Mouse (Mus musculus): Measurements from ENCODE around the gene Gen1. TPM values are rescaled to one million over a fixed set of nuclear protein-coding genes. Genes with fewer than 3 reads are reported as not detected.

Gen1 gene
- total RNA-seq, 2 experiments from 2014 or later: 2.2 to 3.2 TPM

DNA sequence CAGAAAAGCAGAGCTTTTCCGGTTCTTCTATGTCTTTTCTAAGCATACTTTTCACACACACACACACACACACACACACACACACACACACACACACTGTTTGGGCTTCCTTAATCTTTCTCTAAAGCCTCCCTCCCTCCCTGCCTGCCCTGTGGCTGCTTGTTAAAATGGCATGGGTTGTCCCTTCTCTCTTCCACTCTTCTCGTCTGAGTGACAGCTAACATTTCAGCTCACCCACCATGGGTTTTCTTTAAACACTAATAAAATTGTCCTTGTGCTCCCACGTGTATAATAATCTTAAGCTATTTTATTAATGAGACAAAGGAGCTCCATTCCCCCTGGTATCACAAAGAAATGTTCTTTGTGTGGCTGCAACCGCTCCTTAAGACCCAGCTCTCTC is 67.6 kb downstream of the Gen1 start:
- TF ChIP-seq CTCF (IDR thresholded peaks at IDR 0.05): no peak
- Histone ChIP-seq H3K4me3 (no peak overlapping the region), H3K27ac (no peak overlapping the region)
- no peak for DNase-seq
- intact Hi-C loops (cut with DNase I): loop anchor here (5.0 kb wide), 1 partner anchor 139 kb away; no protein-coding TSS in a partner anchor

DNA sequence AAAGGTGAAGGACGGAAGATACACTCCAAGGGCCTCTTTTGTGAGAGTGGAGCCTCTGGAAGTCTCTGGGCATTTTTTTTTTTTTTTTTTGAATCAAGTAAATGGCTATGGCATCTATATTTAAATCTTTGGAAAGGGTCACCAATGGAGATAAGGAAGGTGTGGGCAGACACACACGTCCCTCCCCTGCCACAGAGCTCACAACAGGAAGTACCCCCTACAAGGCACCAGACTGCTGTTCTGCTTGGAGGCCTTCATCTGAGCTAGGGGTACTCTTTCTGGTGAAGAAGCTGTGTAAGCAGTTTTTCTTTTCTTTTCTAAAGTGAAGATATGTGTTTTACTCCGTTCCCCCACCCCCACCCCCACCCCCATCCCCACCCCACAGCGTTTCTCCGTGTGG is 68.8 kb downstream of the Gen1 start:
- no peak for DNase-seq
- H3K4me3 ChIP-seq: peak overlapping the region; percentile 63
- TF ChIP-seq CTCF (IDR thresholded peaks at IDR 0.05): no peak
- intact Hi-C loops (cut with DNase I): loop anchor here (1.0 to 5.0 kb wide), 2 partner anchors 69 to 140 kb away; no protein-coding TSS in a partner anchor
- peak overlapping the region; percentile 70 for H3K27ac ChIP-seq

- DNase-seq: peak; percentile 81
- H3K4me3 ChIP-seq: peak overlapping the region; percentile 63
- TF ChIP-seq CTCF (IDR thresholded peaks at IDR 0.05): peak; percentile 94
- peak overlapping the region; percentile 70 for H3K27ac ChIP-seq
- intact Hi-C loops (cut with DNase I): loop anchor here (5.0 kb wide), 1 partner anchor 141 kb away; no protein-coding TSS in a partner anchor
Measured at GRCm38 (mm10) chr12:11196142-11196597, 69.4 kb downstream of the Gen1 start.

DNA sequence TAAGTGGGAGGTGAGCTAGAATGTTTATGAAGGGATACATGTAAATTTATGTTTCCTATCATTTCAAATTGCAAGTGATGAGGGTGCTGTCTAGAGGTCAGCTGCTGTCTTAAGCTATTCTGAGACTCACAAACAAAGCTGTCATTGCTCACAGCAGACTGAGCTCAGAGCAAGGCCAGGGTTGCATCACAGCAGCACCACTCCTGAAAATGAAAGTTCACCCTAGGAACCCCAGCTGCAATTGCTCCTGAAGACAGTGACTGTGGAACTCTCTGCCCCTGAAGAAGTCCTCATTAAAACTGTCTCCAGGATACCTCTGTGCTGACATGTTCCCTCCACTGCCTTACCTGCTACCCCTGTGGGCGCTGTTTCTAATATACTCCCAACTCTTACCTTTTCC is 70.6 kb downstream of the Gen1 start:
- Histone ChIP-seq H3K27ac (no peak overlapping the region), H3K4me3 (no peak overlapping the region)
- no peak for DNase-seq
- intact Hi-C loops (cut with DNase I): loop anchor here (5.0 kb wide), 1 partner anchor 142 kb away; no protein-coding TSS in a partner anchor
- TF ChIP-seq CTCF (IDR thresholded peaks at IDR 0.05): no peak

Small RNAs within 50 kb of the gene (microRNA-seq; reads per million reads assigned to microRNA genes)
- gene Mir7675: not detected

Other genes with a start within 250 kb of the Gen1 start
- gene Kcns3, start 114.7 kb downstream of the Gen1 start, total RNA-seq (2021): under 1 TPM; 0.33 to 0.69 TPM
- not detected for gene Msgn1, start 56.8 kb downstream of the Gen1 start, total RNA-seq (2021)
- gene Smc6, start 85 bp upstream of the Gen1 start, total RNA-seq (2021): 10 to 100 TPM; 30.3 to 43.4 TPM
- not detected for gene Vsnl1, start 170.8 kb upstream of the Gen1 start, total RNA-seq (2021)
- gene Rad51ap2, start 190.3 kb upstream of the Gen1 start, total RNA-seq (2021): under 1 TPM in 1 of 2 experiments, not detected in 1; 0.06 TPM

All from gastrocnemius, adult 2 months (tissue).